Mouse (Mus musculus) CH12.LX (cell line): ENCODE measurements around the gene Mical3.

Experiments used
- CTCF ChIP-seq, 2 experiments: IDR thresholded peaks in 1 of 2; conservative IDR thresholded peaks in 1 of 2; 2 replicates each; pipeline ENCODE4 v1.5.1; 2011 to 2012; ENCODE audit warnings: low read depth in 2 of 2, low read length in 2 of 2, improper control_type of control experiment in 1 of 2, inconsistent platforms in 1 of 2, mild to moderate bottlenecking in 1 of 2, moderate library complexity in 1 of 2
- MYC ChIP-seq: IDR thresholded peaks from 2 replicates; pipeline ENCODE4 v1.6.1; 2011; ENCODE audit warnings: low read depth, mild to moderate bottlenecking, improper control_type of control experiment, low read length
- POLR2A ChIP-seq: IDR thresholded peaks from 2 replicates; pipeline ENCODE4 v1.6.1; 2011; ENCODE audit warnings: low read depth, mild to moderate bottlenecking, improper control_type of control experiment, low read length
- RCOR1 ChIP-seq: conservative IDR thresholded peaks from 2 replicates; pipeline ENCODE4 v1.6.1; 2012; ENCODE audit warnings: low read depth, mild to moderate bottlenecking, inconsistent platforms, low read length, improper control_type of control experiment
- TCF12 ChIP-seq: IDR thresholded peaks from 2 replicates; pipeline ENCODE4 v1.6.1; 2014; ENCODE audit warnings: low read depth, mild to moderate bottlenecking, inconsistent platforms, low read length, improper control_type of control experiment
- ZKSCAN1 ChIP-seq: IDR thresholded peaks from 2 replicates; pipeline ENCODE4 v1.6.1; 2012; ENCODE audit warnings: low read depth, inconsistent platforms, low read length, improper control_type of control experiment, borderline replicate concordance

DNA sequence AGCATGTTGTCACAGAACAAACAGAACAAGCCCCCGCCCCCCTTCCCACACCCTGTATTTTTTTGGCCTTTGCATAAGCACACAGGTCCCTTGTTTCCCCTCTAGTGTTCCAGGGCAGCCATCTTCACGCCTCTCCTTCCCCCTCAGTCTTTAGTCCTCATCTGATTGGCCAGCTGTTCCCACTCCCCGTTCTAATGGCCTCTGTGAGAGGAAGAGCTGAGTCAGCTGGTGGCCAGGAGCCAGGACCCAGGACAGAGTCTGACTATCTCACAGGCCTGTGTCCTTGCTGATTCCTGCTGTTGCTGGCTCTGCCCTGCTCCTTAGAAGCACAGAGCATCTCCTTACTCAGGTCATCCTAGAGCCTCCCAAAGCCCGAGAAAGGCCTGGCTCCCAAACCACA lies 13.3 kb upstream of the Mical3 start:
- TF ChIP-seq MYC (no peak), TCF12 (no peak), ZKSCAN1 (no peak), RCOR1 (no peak), POLR2A (no peak), CTCF (conservative IDR thresholded peaks at IDR 0.05 in 1 of 2, IDR thresholded peaks at IDR 0.05 in 1 of 2; ENCODE audit: low read depth in 2 of 2, low read length in 2 of 2) (no peak)
